Mouse (Mus musculus): Measurements from ENCODE around the gene Tnpo2. TPM values are rescaled to one million over a fixed set of nuclear protein-coding genes. Genes with fewer than 3 reads are reported as not detected.
"Not testable (repeated sequence)": the region's sequence is repeated elsewhere in the genome, so short reads cannot be mapped to it uniquely, and the experiment has no call there.

Tnpo2 gene
- polyA plus RNA-seq, 1 experiment from 2014 or later: 64.1 TPM

DNA sequence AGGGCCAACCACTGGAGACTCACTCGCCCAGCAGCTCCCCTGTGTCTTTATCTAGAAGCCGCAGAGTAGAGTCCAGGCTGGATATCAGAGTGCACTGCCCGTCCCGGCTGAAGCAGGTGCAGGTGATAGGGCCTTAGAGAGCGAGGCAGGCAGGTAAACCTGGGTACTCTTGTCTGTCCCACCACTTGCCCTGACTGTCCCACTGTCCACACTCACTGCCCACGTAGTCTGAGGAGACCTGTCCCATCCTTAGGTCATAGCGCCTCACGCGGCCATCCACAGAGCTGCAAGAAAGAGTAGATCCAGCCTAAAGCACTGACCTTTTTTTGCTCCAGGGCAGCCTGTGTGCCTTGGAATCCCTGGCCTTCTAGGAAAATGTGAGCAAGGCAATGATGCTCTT lies 39.3 kb downstream of the Tnpo2 start:
- Histone ChIP-seq H3K27ac (replicated peaks) (no peak overlapping the region), H3K4me1 (peaks cover 25% of the 10 kb centered on the region), H3K4me3 (no peak overlapping the region), H3K36me3 (peaks cover 42% of the 10 kb centered on the region), H3K9me3 (no peaks in the 10 kb centered on the region), H3K4me2 (replicated peaks) (no peak overlapping the region), H3K9ac (replicated peaks) (no peak overlapping the region), H3K27me3 (no peaks in the 10 kb centered on the region)
- no peak for ATAC-seq (replicated peaks)
- WGBS: 74% methylated on average over 9 of the region's 9 CpGs

DNA sequence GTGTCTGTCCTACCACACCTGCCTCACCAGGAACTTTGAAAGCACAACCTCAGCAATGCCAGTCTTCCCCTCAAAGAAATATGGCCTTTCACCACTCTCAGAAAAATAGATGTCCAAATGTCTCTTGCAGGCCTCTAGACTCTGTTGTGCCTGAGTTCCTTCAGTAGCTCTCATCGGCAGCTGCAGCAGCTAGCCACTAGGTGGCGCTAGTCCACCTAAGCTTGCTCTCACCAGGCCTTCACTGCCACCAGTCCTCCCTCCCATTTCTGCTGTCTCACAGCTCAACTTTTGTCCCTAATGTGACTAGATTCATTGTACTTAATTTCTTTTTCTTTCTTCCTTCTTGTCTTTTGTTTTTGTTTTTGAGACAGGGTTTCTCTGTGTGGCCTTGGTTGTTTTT lies 40.3 kb downstream of the Tnpo2 start:
- Histone ChIP-seq H3K9me3 (no peaks in the 10 kb centered on the region), H3K4me1 (peaks cover 30% of the 10 kb centered on the region), H3K27ac (replicated peaks) (peak overlapping the region; percentile 43; the same call in 1 of the 2 replicates), H3K36me3 (peaks cover 42% of the 10 kb centered on the region), H3K27me3 (no peaks in the 10 kb centered on the region), H3K4me3 (no peak overlapping the region), H3K4me2 (replicated peaks) (no peak overlapping the region), H3K9ac (replicated peaks) (no peak overlapping the region)
- 0% methylated on average over 2 of the region's 2 CpGs for WGBS
- ATAC-seq (replicated peaks): 0 out of 2 replicates have a peak, but pooled peaks have one; percentile 30

DNA sequence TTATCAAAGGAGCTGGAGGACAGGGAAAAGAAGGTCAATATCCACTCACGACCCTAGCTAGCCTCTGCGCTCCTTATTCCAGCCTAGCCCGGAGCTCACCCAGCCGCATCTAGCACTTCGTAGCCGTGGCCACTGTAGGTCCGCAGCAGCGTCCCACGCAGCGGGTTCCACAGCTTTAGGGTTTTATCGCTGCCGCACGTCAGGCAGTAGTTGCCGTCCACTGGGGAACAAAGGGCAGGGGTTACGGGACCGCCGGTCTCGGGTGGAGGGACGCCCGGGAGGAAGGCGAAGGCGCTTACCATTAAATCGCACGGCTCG lies 43.5 kb downstream of the Tnpo2 start:
- Histone ChIP-seq H3K36me3 (peaks cover 24% of the 10 kb centered on the region), H3K4me2 (replicated peaks) (peak overlapping the region; percentile 96), H3K9me3 (no peaks in the 10 kb centered on the region), H3K4me3 (peak overlapping the region; percentile 77), H3K27me3 (no peaks in the 10 kb centered on the region), H3K4me1 (peaks cover 37% of the 10 kb centered on the region), H3K9ac (replicated peaks) (peak overlapping the region; percentile 86), H3K27ac (replicated peaks) (peak overlapping the region; percentile 69)
- ATAC-seq (replicated peaks): no peak
- WGBS: under 1% methylated on average over 25 of the region's 25 CpGs

DNA sequence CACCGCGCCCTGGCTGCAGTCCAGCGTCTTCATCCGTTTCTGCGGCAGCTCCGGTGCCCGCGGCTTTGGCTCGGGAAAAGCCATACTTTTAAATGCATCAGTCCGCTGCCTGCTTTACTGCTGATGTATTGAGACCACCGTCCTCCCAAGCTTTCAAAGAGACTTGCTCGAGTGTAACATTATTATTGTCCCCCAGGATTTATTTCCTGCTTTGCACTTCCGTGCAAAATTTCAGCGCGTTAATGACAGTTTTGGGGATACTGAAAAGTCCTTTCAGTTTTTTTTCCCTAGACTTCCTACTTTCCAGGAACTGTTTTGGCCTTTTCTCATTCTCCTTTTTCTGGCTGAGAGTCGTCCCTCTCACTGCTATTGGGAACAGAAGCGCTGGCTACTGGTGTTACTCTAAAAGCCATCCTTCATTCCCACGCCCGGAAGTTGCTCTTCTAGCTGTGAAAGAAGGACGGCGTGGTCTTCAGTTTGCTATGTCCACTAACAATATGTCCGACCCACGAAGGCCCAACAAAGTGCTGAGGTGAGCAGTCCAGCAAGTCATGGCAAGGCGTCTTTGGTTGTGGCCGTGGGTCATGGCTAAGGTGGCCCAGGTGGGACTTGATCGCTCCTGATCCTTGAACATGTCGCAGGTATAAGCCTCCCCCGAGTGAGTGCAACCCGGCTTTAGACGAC lies 44.0 kb downstream of the Tnpo2 start, which contains the start of gene Wdr83os:
Gene Wdr83os (plus strand): TSS at position 209 of the 684 bp plus-strand sequence.
- H3K4me3 ChIP-seq: peak within 1 kb of the TSS; percentile 77
- H3K36me3 ChIP-seq: peaks cover 20% of the 10 kb centered on the region
- peak within 1 kb of the TSS; percentile 96 for H3K4me2 ChIP-seq (replicated peaks)
- peak within 1 kb of the TSS; percentile 69 for H3K27ac ChIP-seq (replicated peaks)
- peak within 1 kb of the TSS; percentile 86 for H3K9ac ChIP-seq (replicated peaks)
- H3K9me3 ChIP-seq: no peaks in the 10 kb centered on the region
- ATAC-seq (replicated peaks): peak; percentile 8; the same call in 1 of the 2 replicates
- H3K4me1 ChIP-seq: peaks cover 37% of the 10 kb centered on the region
- 1% methylated on average over 28 of the region's 30 CpGs for WGBS
- no peaks in the 10 kb centered on the region for H3K27me3 ChIP-seq

GRCm38 (mm10) chr8:85081216-85081555 lies 44.5 kb downstream of the Tnpo2 start, which contains the start of gene Wdr83:
Wdr83 (minus strand) TSS chr8:85081306.
- Histone ChIP-seq H3K9ac (replicated peaks) (peak within 1 kb of the TSS; percentile 86), H3K4me1 (peaks cover 37% of the 10 kb centered on the region), H3K4me2 (replicated peaks) (peak within 1 kb of the TSS; percentile 96), H3K27me3 (no peaks in the 10 kb centered on the region), H3K4me3 (peak within 1 kb of the TSS; percentile 77), H3K27ac (replicated peaks) (peak within 1 kb of the TSS; percentile 69), H3K36me3 (peaks cover 19% of the 10 kb centered on the region), H3K9me3 (no peaks in the 10 kb centered on the region)
- 3% methylated on average over 9 of the region's 9 CpGs for WGBS
- ATAC-seq (replicated peaks): peak; percentile 30; the same call in 1 of the 2 replicates

GRCm38 (mm10) chr8:85082169-85082568 lies 45.5 kb downstream of the Tnpo2 start:
- H3K27ac ChIP-seq (replicated peaks); H3K9ac ChIP-seq (replicated peaks); H3K9me3 ChIP-seq; H3K4me3 ChIP-seq; H3K27me3 ChIP-seq; ATAC-seq (replicated peaks): not testable (repeated sequence)
- WGBS: 97% methylated on average over 4 of the region's 4 CpGs
- Histone ChIP-seq H3K36me3 (peaks cover 17% of the 10 kb centered on the region), H3K4me1 (peaks cover 37% of the 10 kb centered on the region), H3K4me2 (replicated peaks) (0 out of 2 replicates have a peak overlapping the region, but pooled peaks have one; percentile 96)

- Histone ChIP-seq H3K27ac (replicated peaks) (no peak within 1 kb of the TSS), H3K4me3 (peak within 1 kb of the TSS; percentile 67), H3K36me3 (peaks cover 17% of the 10 kb centered on the region), H3K4me2 (replicated peaks) (peak within 1 kb of the TSS; percentile 89), H3K27me3 (no peaks in the 10 kb centered on the region), H3K9me3 (no peaks in the 10 kb centered on the region), H3K4me1 (peaks cover 37% of the 10 kb centered on the region), H3K9ac (replicated peaks) (peak within 1 kb of the TSS; percentile 74)
- under 1% methylated on average over 30 of the region's 30 CpGs for whole genome bisulfite sequencing
- ATAC-seq (replicated peaks): peak; percentile 87
Measured at GRCm38 (mm10) chr8:85083108-85083813, 46.5 kb downstream of the Tnpo2 start, which contains the start of gene Man2b1. Man2b1 (plus strand) TSS chr8:85083270.

DNA sequence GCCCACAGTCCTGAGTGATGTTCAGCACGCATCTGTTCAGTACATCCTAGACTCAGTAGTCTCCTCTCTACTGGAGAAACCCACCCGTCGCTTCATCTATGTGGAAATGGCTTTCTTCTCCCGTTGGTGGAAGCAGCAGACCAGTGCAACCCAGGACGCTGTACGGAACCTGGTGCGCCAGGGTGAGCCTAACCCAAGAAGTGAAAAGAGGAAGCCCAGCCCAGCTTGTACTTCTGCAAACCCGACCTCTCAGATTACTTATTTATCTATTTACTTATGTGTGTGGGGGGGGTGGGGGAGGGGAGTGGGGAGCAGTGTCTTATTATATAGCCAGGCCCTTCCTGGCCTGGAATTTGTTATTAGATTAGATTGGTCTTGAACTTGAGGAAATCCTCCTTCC lies 47.9 kb downstream of the Tnpo2 start:
- no peak for ATAC-seq (replicated peaks)
- Histone ChIP-seq H3K9ac (replicated peaks) (no peak overlapping the region), H3K27me3 (no peaks in the 10 kb centered on the region), H3K36me3 (peaks cover 10% of the 10 kb centered on the region), H3K27ac (replicated peaks) (no peak overlapping the region), H3K4me3 (no peak overlapping the region), H3K4me2 (replicated peaks) (no peak overlapping the region), H3K9me3 (no peaks in the 10 kb centered on the region), H3K4me1 (peaks cover 33% of the 10 kb centered on the region)
- 86% methylated on average over 8 of the region's 8 CpGs for WGBS

- no peak for ATAC-seq (replicated peaks)
- H3K4me2 ChIP-seq (replicated peaks): no peak overlapping the region
- H3K27me3 ChIP-seq: no peaks in the 10 kb centered on the region
- H3K4me3 ChIP-seq: no peak overlapping the region
- H3K36me3 ChIP-seq: peaks cover 10% of the 10 kb centered on the region
- peaks cover 26% of the 10 kb centered on the region for H3K4me1 ChIP-seq
- H3K9ac ChIP-seq (replicated peaks): no peak overlapping the region
- no peak overlapping the region for H3K27ac ChIP-seq (replicated peaks)
- H3K9me3 ChIP-seq: no peaks in the 10 kb centered on the region
- WGBS: 75% methylated on average over 3 of the region's 3 CpGs
Measured at GRCm38 (mm10) chr8:85086238-85086637, 49.5 kb downstream of the Tnpo2 start.

GRCm38 (mm10) chr8:85088771-85089170 lies 52.1 kb downstream of the Tnpo2 start:
- no peaks in the 10 kb centered on the region for H3K27me3 ChIP-seq
- no peak overlapping the region for H3K9ac ChIP-seq (replicated peaks)
- H3K4me3 ChIP-seq: no peak overlapping the region
- H3K4me1 ChIP-seq: peaks cover 6% of the 10 kb centered on the region
- H3K4me2 ChIP-seq (replicated peaks): no peak overlapping the region
- WGBS: 72% methylated on average over 2 of the region's 2 CpGs
- no peak for ATAC-seq (replicated peaks)
- no peak overlapping the region for H3K27ac ChIP-seq (replicated peaks)
- H3K36me3 ChIP-seq: peaks cover 10% of the 10 kb centered on the region
- H3K9me3 ChIP-seq: no peaks in the 10 kb centered on the region

DNA sequence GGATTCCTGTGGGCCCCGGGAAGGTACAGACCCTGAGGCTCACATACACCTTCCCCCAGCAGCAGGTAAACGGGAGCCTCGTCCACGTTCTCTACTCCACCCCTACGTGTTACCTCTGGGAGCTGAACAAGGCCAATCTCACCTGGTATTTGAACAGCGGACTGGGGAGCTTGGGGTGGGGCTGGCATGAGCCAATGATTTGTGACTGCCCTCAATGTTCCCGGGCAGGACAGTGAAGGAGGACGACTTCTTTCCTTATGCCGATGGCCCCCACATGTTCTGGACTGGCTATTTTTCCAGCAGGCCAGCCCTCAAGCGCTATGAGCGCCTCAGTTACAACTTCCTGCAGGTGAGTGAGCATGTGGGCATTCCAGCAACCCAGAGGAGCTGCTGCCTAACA lies 54.1 kb downstream of the Tnpo2 start:
- Histone ChIP-seq H3K4me2 (replicated peaks) (no peak overlapping the region), H3K9me3 (no peaks in the 10 kb centered on the region), H3K4me3 (no peak overlapping the region), H3K27me3 (no peaks in the 10 kb centered on the region), H3K4me1 (no peaks in the 10 kb centered on the region), H3K27ac (replicated peaks) (no peak overlapping the region), H3K36me3 (peaks cover 18% of the 10 kb centered on the region), H3K9ac (replicated peaks) (no peak overlapping the region)
- 93% methylated on average over 11 of the region's 11 CpGs for WGBS
- no peak for ATAC-seq (replicated peaks)

GRCm38 (mm10) chr8:85091526-85092090 lies 54.9 kb downstream of the Tnpo2 start:
- 34% methylated on average over 21 of the region's 21 CpGs for WGBS
- no peak; the same call in 1 of the 2 replicates for ATAC-seq (replicated peaks)
- H3K9me3 ChIP-seq: no peaks in the 10 kb centered on the region

More at GRCm38 (mm10) chr8:85091526-85092090, 54.9 kb downstream of the Tnpo2 start:
- Histone ChIP-seq H3K27me3 (no peaks in the 10 kb centered on the region), H3K36me3 (peaks cover 19% of the 10 kb centered on the region), H3K4me3 (no peak overlapping the region), H3K4me2 (replicated peaks) (no peak overlapping the region), H3K27ac (replicated peaks) (no peak overlapping the region), H3K9ac (replicated peaks) (no peak overlapping the region), H3K4me1 (no peaks in the 10 kb centered on the region)

Measured in forebrain, embryonic 15.5 days (tissue).